Mouse (Mus musculus): ENCODE results near the gene Ncf4.

DNA sequence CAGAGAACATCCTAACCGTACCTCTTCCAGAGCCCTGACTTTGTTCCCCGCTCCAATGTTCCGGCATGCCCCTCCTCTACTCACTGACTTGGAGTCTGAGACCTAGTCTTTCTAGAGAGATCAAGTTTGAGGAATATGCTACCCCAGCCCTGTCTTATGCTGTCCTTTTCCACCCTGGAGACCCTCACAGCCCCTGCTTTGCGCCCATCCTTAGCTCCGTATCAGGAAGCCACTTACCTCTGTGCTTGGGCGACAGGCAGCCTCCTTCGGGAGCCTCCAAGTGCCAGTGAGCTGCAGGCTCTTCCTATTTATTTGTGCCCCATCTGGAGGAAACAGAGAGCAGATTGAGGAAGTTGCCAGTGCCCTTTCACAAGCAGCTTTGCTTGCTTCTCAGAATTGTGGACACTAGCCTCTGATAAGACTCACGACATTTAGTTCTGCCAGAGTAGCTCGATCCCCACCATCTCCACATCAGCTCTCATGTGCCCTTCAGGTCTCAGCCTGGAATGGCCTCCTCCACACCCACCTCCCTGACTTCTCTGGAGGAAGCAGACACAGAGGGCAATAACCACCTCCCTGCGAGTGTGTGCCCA is 60.8 kb downstream of the Ncf4 start, which contains the start of gene Csf2rb2:
- TF ChIP-seq CTCF (IDR thresholded peaks at IDR 0.05; ENCODE audit: borderline replicate concordance, extremely low read depth, insufficient read depth, insufficient read length) = no peak
- no peak for TF ChIP-seq POLR2A (IDR thresholded peaks at IDR 0.05; ENCODE audit: borderline replicate concordance, extremely low read depth, insufficient read depth, insufficient read length, poor library complexity, severe bottlenecking)
